Mouse (Mus musculus) megakaryocyte, embryonic 14.5 days (primary cell): ENCODE results near the gene Rtn4ip1.

Source experiments
- FLI1 ChIP-seq: IDR thresholded peaks from 2 replicates; pipeline ENCODE4 v1.6.1; 2012; ENCODE audit warnings: low read length, inconsistent platforms, mixed read lengths
- GATA1 ChIP-seq: IDR thresholded peaks from 3 replicates; pipeline ENCODE4 v1.6.1; 2012; ENCODE audit warnings: mixed read lengths, low read length, inconsistent platforms, borderline replicate concordance

DNA sequence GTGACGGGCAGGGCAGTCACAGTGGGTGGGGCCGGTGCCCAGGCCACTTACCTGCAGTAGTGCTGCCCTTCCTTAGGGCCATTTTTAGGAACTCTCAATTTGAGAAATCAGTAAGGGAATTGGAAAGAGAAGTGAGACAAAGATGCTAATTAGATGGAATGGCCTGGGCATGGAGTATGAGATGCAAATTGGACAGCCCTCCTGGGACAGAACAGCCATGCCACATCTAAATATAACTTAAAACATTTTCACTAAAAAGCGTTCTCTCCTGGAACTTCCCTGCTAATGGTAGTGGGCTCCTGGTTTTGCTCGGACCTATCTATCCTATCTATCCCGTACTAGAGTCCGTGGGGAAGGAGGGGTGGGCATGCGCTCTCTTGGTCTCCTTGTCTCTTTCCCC lies 3.3 kb upstream of the Rtn4ip1 start:
- TF ChIP-seq GATA1: no peak
- no peak for TF ChIP-seq FLI1
